Mouse (Mus musculus) bone marrow, adult 2 months (tissue): ENCODE data around the gene Usp33.

Experiments used
- CTCF ChIP-seq: fragments of 200-500 bp; IDR thresholded peaks from 2 replicates; pipeline ENCODE4 v1.5.1; 2011; ENCODE audit warnings: low read length, control low read depth; ENCODE audit not compliant: control insufficient read depth, insufficient read depth
- POLR2A ChIP-seq: fragments of 200-500 bp; IDR thresholded peaks from 2 replicates; pipeline ENCODE4 v1.6.1; 2011; ENCODE audit warnings: low read depth, mild to moderate bottlenecking, control low read depth, low read length, borderline replicate concordance; ENCODE audit not compliant: control insufficient read depth

GRCm38 (mm10) chr3:152332104-152332503, 14.2 kb upstream of the Usp33 start:
- TF ChIP-seq CTCF (no peak), POLR2A (no peak)
